Mouse (Mus musculus): ENCODE data around the gene Tbc1d15. TPM values are rescaled to one million over a fixed set of nuclear protein-coding genes. Genes with fewer than 3 reads are reported as not detected.
A peak's percentile ranks its signal among the peaks of the same experiment; 100 is the strongest.

The Tbc1d15 gene
- polyA plus RNA-seq (2012; rRNA removed) = 7.8 and 12.2 TPM in 2 replicates
- polyA plus RNA-seq (2014; fragmentation: Nextera tagmentation; extraction: Ambion mirVana) = 45.5 and 47.5 TPM in 2 replicates

DNA sequence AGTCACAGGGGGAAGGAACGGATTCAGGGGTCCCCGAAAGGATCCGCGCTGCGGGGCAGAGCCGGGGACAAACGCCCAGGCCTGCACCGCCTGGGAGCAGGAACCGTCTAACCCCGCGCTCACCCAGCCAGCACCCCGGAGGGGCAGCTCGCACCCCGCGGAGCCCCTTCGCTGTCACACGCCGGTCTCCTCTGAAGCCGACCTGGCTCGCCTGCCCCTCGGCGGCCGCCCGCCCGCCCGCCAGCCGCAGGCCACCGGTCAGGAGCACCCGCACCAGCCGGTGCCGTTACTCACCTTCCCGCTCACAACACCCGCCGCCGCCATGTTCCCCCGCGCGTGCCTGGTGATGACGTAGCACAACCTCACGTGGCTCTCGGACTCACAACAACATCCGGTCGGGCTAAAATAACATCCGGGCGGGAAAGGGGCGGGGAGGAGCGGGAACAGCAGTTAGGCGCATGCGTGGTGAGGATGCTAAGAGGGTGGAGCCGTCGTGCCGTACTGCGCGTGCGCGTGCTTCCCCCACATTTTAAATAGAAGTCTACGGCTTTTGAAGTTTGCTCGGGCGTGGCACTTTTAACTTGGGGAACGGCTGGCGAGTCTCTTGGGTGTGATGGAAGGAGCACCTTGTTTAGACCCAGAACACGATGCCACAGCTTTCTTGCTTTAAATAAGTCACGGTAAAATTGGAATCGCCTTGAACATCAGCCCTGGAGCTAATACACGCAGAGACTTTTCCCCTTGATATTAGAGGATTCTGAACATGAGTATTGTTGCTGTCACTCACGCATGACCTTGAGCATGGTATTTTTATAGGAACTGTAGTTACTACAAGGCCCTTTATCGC, at the start of gene Tbc1d15:
Gene Tbc1d15 (minus strand): TSS at position 380 of the 847 bp plus-strand sequence.
- no peaks in the 10 kb centered on the region for H3K9me3 ChIP-seq (ENCODE audit: control insufficient read depth, low read length)

DNA sequence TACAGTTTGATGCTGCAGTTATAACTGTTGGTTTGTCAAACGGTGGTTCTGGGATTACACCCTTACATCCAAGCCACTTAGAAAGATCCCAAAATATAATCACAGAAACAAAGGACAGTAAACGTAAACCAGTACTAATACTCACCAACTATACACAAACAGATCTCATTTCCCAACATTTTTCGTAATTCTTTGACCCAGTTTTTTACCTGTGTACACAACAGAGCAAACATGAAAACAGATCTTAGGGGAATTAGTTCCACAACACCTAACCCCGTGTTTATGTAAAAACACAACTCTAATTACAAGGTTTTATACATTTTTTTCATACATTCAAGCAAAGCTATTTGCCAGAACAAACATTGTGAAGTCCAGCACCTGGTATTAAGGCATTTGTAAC, 47.4 kb upstream of the Tbc1d15 start:
- H3K27me3 ChIP-seq (ENCODE audit: control insufficient read depth, insufficient read depth, low read length) = no peaks in the 10 kb centered on the region
- peaks cover 10% of the 10 kb centered on the region for H3K36me3 ChIP-seq (replicated peaks; ENCODE audit: control insufficient read depth, insufficient read depth, low read depth)
- no peak overlapping the region for H3K4me2 ChIP-seq (ENCODE audit: low read depth)
- H3K9me3 ChIP-seq (ENCODE audit: control insufficient read depth, low read length) = no peaks in the 10 kb centered on the region
- no peaks in the 10 kb centered on the region for H3K4me1 ChIP-seq (replicated peaks; ENCODE audit: control insufficient read depth in 2 of 2, insufficient read depth in 2 of 2, low read length in 1 of 2)
- H3K9ac ChIP-seq (replicated peaks) = no peak overlapping the region
- 71% methylated on average over 4 of the region's 4 CpGs for WGBS (ENCODE audit: insufficient replicate concordance)
- no peak for DNase-seq (ENCODE audit: low read depth in 3 of 3, low spot score in 3 of 3)
- no peak overlapping the region for H3K27ac ChIP-seq
- TF ChIP-seq EP300 (IDR thresholded peaks at IDR 0.05; ENCODE audit: low read depth) (no peak), CTCF (IDR thresholded peaks at IDR 0.05; ENCODE audit: low read depth) (no peak)
- ATAC-seq (ENCODE audit: insufficient read depth) = no peak
- H3K4me3 ChIP-seq (ENCODE audit: insufficient read depth in 1 of 2, low read depth in 2 of 2, low read length in 2 of 2) = no peak overlapping the region

More for the DNA sequence above, at the start of gene Tbc1d15:
- Histone ChIP-seq H3K36me3 (replicated peaks; ENCODE audit: control insufficient read depth, insufficient read depth, low read depth) (no peaks in the 10 kb centered on the region), H3K27ac (peak within 1 kb of the TSS; percentile 91), H3K9ac (replicated peaks) (peak within 1 kb of the TSS; percentile 71), H3K4me3 (ENCODE audit: insufficient read depth in 1 of 2, low read depth in 2 of 2, low read length in 2 of 2) (peak within 1 kb of the TSS; percentile 69 to 81), H3K4me1 (replicated peaks; ENCODE audit: control insufficient read depth in 2 of 2, insufficient read depth in 2 of 2, low read length in 1 of 2) (peaks cover 18 to 37% of the 10 kb centered on the region in 2 experiments), H3K27me3 (ENCODE audit: control insufficient read depth, insufficient read depth, low read length) (no peaks in the 10 kb centered on the region), H3K4me2 (ENCODE audit: low read depth) (peak within 1 kb of the TSS; percentile 93)
- no peak for TF ChIP-seq CTCF (IDR thresholded peaks at IDR 0.05; ENCODE audit: low read depth)
- WGBS (ENCODE audit: insufficient replicate concordance) = under 1% methylated on average over 67 of the region's 67 CpGs
- DNase-seq (ENCODE audit: low read depth in 3 of 3, low spot score in 3 of 3) (peak; percentile 98 to 99 (median 98)), ATAC-seq (ENCODE audit: insufficient read depth) (peak; percentile 92)

DNA sequence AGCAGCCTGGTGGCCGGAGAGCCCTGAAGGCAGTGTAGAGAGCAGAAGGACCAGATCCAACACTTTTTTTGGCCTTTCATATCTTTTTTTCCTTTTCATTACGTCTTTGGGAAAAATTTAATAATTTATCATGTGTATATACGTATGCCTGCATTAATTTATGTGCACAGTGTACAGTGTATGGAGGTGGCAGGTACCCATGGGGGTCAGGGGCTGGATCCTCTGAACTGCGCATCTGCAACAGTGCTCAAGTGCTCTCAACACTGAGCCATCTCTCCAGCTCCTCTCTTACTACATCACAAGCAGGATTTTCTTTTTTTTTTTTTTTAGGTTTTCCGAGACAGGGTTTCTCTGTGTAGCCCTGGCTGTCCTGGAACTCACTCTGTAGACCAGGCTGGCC, 46.3 kb upstream of the Tbc1d15 start:
- ATAC-seq (ENCODE audit: insufficient read depth) (no peak), DNase-seq (ENCODE audit: low read depth in 3 of 3, low spot score in 3 of 3) (no peak)
- peaks cover 15% of the 10 kb centered on the region for H3K36me3 ChIP-seq (replicated peaks; ENCODE audit: control insufficient read depth, insufficient read depth, low read depth)
- no peak overlapping the region for H3K9ac ChIP-seq (replicated peaks)
- no peaks in the 10 kb centered on the region for H3K9me3 ChIP-seq (ENCODE audit: control insufficient read depth, low read length)
- 75% methylated on average over 5 of the region's 5 CpGs for WGBS (ENCODE audit: insufficient replicate concordance)
- H3K4me2 ChIP-seq (ENCODE audit: low read depth) = no peak overlapping the region
- H3K4me3 ChIP-seq (ENCODE audit: insufficient read depth in 1 of 2, low read depth in 2 of 2, low read length in 2 of 2) = no peak overlapping the region
- no peaks in the 10 kb centered on the region for H3K4me1 ChIP-seq (replicated peaks; ENCODE audit: control insufficient read depth in 2 of 2, insufficient read depth in 2 of 2, low read length in 1 of 2)
- TF ChIP-seq EP300 (IDR thresholded peaks at IDR 0.05; ENCODE audit: low read depth) (no peak), CTCF (IDR thresholded peaks at IDR 0.05; ENCODE audit: low read depth) (no peak)
- no peaks in the 10 kb centered on the region for H3K27me3 ChIP-seq (ENCODE audit: control insufficient read depth, insufficient read depth, low read length)
- H3K27ac ChIP-seq = no peak overlapping the region

DNA sequence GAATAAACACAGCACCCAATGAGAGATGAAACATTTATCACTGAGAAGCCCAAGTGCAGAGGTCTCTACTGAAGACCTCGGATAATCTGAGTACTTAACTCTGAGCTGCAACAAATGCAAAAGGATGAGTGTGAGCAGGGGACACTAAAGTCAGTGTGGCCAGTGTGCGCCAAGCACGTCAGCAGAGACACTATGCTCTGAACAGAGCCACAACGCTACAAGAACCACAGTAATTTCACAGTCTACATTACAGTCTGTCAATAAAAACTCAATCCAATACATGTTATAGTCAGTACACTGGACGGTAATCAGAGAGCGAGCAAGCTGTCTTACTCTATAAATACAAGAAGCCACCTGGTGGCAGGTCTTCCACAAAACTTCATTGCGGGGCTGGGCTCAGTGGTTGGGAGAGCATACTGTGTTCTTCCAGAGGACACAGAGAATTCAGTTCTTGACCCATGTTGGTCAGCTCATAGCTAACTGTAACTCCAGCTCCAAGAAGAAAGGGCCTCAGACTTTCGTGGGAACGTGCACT, 45.2 kb upstream of the Tbc1d15 start:
- Histone ChIP-seq H3K9me3 (ENCODE audit: control insufficient read depth, low read length) (no peaks in the 10 kb centered on the region), H3K27ac (no peak overlapping the region), H3K9ac (replicated peaks) (no peak overlapping the region), H3K4me1 (replicated peaks; ENCODE audit: control insufficient read depth in 2 of 2, insufficient read depth in 2 of 2, low read length in 1 of 2) (no peaks in the 10 kb centered on the region), H3K27me3 (ENCODE audit: control insufficient read depth, insufficient read depth, low read length) (no peaks in the 10 kb centered on the region), H3K36me3 (replicated peaks; ENCODE audit: control insufficient read depth, insufficient read depth, low read depth) (peaks cover 22% of the 10 kb centered on the region), H3K4me2 (ENCODE audit: low read depth) (no peak overlapping the region), H3K4me3 (ENCODE audit: insufficient read depth in 1 of 2, low read depth in 2 of 2, low read length in 2 of 2) (no peak overlapping the region)
- DNase-seq (ENCODE audit: low read depth in 3 of 3, low spot score in 3 of 3) (no peak), ATAC-seq (ENCODE audit: insufficient read depth) (peak; percentile 40; the same call in 1 of the 2 replicates)
- TF ChIP-seq EP300 (IDR thresholded peaks at IDR 0.05; ENCODE audit: low read depth) (no peak), CTCF (IDR thresholded peaks at IDR 0.05; ENCODE audit: low read depth) (peak; percentile 37; the same call in 1 of the 2 replicates)
- WGBS (ENCODE audit: insufficient replicate concordance) = 71% methylated on average over 9 of the region's 9 CpGs

DNA sequence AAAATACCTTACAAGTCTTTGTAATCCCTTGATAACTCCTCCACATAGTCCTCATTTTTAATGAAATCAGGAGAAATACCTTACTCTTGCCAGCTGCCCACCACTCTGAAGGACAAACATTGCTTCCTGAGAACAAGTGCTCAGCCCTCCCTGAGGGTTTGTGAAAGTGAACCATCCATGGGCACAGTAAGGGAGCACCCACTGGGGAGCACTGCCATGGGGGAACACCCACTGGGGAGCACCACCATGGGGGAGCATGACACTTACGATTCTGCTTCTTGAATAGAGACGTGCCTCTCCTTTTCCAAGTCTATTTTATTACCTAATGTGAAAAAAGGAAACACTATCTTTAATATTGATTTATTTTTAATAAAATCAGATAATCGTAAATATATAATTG, 43.9 kb upstream of the Tbc1d15 start:
- Histone ChIP-seq H3K4me3 (ENCODE audit: insufficient read depth in 1 of 2, low read depth in 2 of 2, low read length in 2 of 2) (no peak overlapping the region), H3K4me2 (ENCODE audit: low read depth) (no peak overlapping the region), H3K36me3 (replicated peaks; ENCODE audit: control insufficient read depth, insufficient read depth, low read depth) (peaks cover 18% of the 10 kb centered on the region), H3K27ac (no peak overlapping the region), H3K27me3 (ENCODE audit: control insufficient read depth, insufficient read depth, low read length) (no peaks in the 10 kb centered on the region), H3K9me3 (ENCODE audit: control insufficient read depth, low read length) (no peaks in the 10 kb centered on the region), H3K4me1 (replicated peaks; ENCODE audit: control insufficient read depth in 2 of 2, insufficient read depth in 2 of 2, low read length in 1 of 2) (no peaks in the 10 kb centered on the region), H3K9ac (replicated peaks) (no peak overlapping the region)
- no peak for TF ChIP-seq CTCF (IDR thresholded peaks at IDR 0.05; ENCODE audit: low read depth)
- no peak for DNase-seq (ENCODE audit: low read depth in 3 of 3, low spot score in 3 of 3)
- WGBS (ENCODE audit: insufficient replicate concordance) = 86% methylated on average over 3 of the region's 3 CpGs
- ATAC-seq (ENCODE audit: insufficient read depth) = no peak
